ENCODE assay signal across 15 mouse cellular contexts in genomic region chr6:148767228-148767627, GRCm38 (mm10).
"Had no signal": no experiment of that assay in that cellular context is flagged by ENCODE, and none has a peak within 500 bp of the region (broad histone marks: within the 10 kb centered on the region; RNA-seq: fewer than 3 reads in every experiment).

No protein-coding gene starts in this region.

- H3K4me2 ChIP-seq: limb, embryonic 13.5 days; liver, embryonic 11.5 days; liver, embryonic 15.5 days; lung, embryonic 14.5 days; midbrain, embryonic 12.5 days; neural tube, embryonic 12.5 days had no signal

- DNase-seq: kidney, adult 2 months; kidney, postnatal 36 days; left cerebral cortex, postnatal 4 days; lung, embryonic 14.5 days; lung, postnatal 10 days; thymus, adult 2 months; thymus, postnatal 36 days had no signal

- H3K4me3 ChIP-seq: limb, embryonic 13.5 days; liver, embryonic 15.5 days; megakaryocyte, embryonic 14.5 days; midbrain, embryonic 12.5 days; neural tube, embryonic 12.5 days had no signal

- H3K9me3 ChIP-seq: limb, embryonic 13.5 days; liver, embryonic 15.5 days; neural tube, embryonic 12.5 days had no signal

- H3K27me3 ChIP-seq: limb, embryonic 13.5 days; liver, embryonic 15.5 days; megakaryocyte, embryonic 14.5 days; midbrain, embryonic 12.5 days; neural tube, embryonic 12.5 days had no signal

- H3K27ac ChIP-seq: limb, embryonic 13.5 days; liver, embryonic 15.5 days; macrophage; midbrain, embryonic 12.5 days; neural tube, embryonic 12.5 days; stomach, postnatal 0 days had no signal

- H3K4me1 ChIP-seq: limb, embryonic 13.5 days; liver, embryonic 15.5 days; megakaryocyte, embryonic 14.5 days; midbrain, embryonic 12.5 days; neural tube, embryonic 12.5 days had no signal

- H3K9ac ChIP-seq: limb, embryonic 13.5 days; liver, embryonic 15.5 days; lung, embryonic 14.5 days; midbrain, embryonic 12.5 days; neural tube, embryonic 12.5 days had no signal
